Mouse (Mus musculus) B cell, adult 62 days (primary cell): ENCODE results near the gene Mfsd4a. TPM values are rescaled to one million over a fixed set of nuclear protein-coding genes. Genes with fewer than 3 reads are reported as not detected.

Experiments
- total RNA-seq: library from RNA; stranded (reverse); gene quantifications from 4 replicates; pipeline ENCODE4 v1.2.4, GENCODE M21; 2023

The Mfsd4a gene
- total RNA-seq, result 0.52 TPM in 1 of 4 replicates, not detected in the others

GRCm38 (mm10) chr1:132067261-132068255, at the start of gene Mfsd4a:
Gene Mfsd4a, minus strand, starts transcription at chr1:132068062.

DNA sequence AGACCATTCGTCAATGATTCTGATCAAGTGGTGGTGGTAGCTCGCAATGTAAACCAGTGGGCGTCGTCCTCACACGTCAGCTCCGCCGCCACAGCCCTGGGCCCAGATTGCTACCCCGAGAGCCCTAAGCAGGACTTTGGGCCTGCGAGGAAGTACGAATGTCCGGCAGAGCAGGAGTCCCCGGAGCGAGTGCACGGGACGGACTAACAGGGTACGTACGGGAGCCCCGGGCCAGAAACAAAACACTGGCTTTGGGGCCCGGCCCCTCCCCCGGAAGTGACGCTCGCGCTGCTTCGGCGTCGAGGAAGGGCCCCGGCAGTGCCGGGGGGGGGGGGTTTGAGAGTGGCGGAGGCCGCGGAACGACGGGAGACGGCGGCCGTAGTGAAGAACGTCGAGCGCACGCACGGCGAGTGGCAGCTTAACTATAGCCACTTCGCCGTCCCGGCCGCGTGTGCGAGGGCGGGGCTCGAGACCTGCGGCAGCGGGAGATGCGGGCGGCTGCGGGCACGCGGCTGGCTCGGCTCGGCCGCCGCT, 60.5 kb downstream of the Mfsd4a start, which contains the start of gene Elk4:
Gene Elk4 (plus strand): TSS at position 326 of the 534 bp plus-strand sequence.

Other genes with a start within 250 kb of the Mfsd4a start
- gene Slc41a1, start 240.6 kb downstream of the Mfsd4a start, total RNA-seq, result 39.8 to 45.1 TPM (median 43.6 TPM) in 4 replicates
- gene Rab29, start 200.8 kb downstream of the Mfsd4a start, total RNA-seq, result 12.5 to 18.0 TPM (median 16.1 TPM) in 4 replicates
- gene Nucks1, start 157.5 kb downstream of the Mfsd4a start, total RNA-seq, result 96.1 to 101 TPM (median 97.2 TPM) in 4 replicates
- 0.51 to 1.5 TPM (median 1.1 TPM) in 4 replicates for gene Slc45a3, start 105.1 kb downstream of the Mfsd4a start, total RNA-seq
- gene Elk4, start 60.5 kb downstream of the Mfsd4a start, total RNA-seq, result 332 to 367 TPM (median 348 TPM) in 4 replicates
- 0.49 to 0.66 TPM in 2 of 4 replicates, not detected in the others for gene Cdk18, start 71.6 kb upstream of the Mfsd4a start, total RNA-seq
- not detected in 4 replicates for gene Lemd1, start 123.4 kb upstream of the Mfsd4a start, total RNA-seq
- not detected in 4 replicates for gene AC124108.1, start 123.4 kb upstream of the Mfsd4a start, total RNA-seq
- not detected in 4 replicates for gene Gm10188, start 161.7 kb upstream of the Mfsd4a start, total RNA-seq
- gene Klhdc8a, start 230.6 kb upstream of the Mfsd4a start, total RNA-seq, result 0.14 TPM in 1 of 4 replicates, not detected in the others
- 106 to 126 TPM (median 124 TPM) in 4 replicates for gene Nuak2, start 248.1 kb upstream of the Mfsd4a start, total RNA-seq